Mouse (Mus musculus): ENCODE results near the gene Arhgef19.

GRCm38 (mm10) chr4:141212892-141213291 lies 26.4 kb upstream of the Arhgef19 start:
- no peak for TF ChIP-seq CTCF (IDR thresholded peaks at IDR 0.05; ENCODE audit: borderline replicate concordance, extremely low read depth, insufficient read depth, insufficient read length)
- no peak for TF ChIP-seq POLR2A (IDR thresholded peaks at IDR 0.05; ENCODE audit: borderline replicate concordance, extremely low read depth, insufficient read depth, insufficient read length, poor library complexity, severe bottlenecking)

Measured in brain, embryonic 14.5 days (tissue).